Mouse (Mus musculus): ENCODE results near the gene Nars2.
"Not testable (repeated sequence)": the region's sequence is repeated elsewhere in the genome, so short reads cannot be mapped to it uniquely, and the experiment has no call there.

Nars2 gene

DNA sequence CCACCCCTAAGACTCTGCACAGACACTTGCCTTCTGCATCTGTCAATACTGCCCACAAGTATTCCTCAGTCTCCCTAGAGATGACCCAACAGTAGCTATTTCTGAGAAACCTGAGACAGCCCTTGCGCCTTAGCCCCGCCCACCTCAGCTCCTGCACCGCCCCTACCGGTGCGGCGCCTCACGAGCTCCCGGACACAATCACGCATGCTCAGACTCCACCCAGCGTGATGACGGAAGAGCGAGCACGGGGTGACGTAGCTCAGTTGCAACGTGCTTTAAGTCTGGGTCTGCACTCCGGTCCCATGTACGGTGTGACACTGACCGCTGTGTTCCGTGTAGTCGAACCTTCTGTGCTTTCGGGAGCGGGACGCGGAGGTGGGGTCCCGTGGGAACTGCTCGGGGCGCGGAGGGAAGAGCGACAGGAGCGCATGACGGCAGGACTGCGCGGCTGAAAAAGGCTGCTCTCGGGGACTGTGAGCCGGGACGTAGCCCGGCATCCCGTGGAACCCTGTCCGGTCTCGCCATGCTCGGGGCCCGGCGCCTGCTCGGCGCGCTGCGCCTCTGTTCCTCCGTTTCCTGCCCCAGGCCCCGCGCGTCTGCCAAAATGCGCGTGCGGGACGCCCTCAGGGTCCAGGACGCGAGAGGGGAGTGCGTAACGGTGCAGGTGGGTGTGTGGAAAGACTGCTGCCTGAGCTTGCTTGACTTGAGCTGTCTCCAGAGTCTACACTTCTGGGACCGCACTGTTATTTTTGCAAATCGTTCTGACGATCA lies at the start of gene Nars2:
Gene Nars2 (plus strand): TSS at position 225 of the 771 bp plus-strand sequence.
- DNase-seq (ENCODE audit: low spot score in 2 of 2) = peak; percentile 86 to 90

DNA sequence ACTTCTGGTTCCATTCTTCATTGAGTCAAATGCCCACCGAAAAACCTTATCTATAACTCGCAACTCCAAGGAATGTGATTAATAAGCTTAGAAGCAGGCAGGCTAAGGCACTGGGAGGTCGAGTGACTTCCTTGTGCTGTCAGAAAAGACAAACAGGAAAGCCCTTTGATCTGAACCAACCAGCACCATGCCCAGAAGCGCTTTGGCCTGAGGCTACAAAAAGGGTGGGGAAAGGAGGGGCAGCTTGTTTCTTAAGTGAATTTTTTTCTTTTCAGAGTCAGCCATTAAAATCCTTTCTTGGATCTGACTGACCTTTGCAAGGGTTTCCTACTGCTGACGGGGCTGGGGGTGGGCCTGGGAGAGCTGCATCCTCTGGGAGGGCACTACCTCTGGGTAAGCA lies 49.1 kb upstream of the Nars2 start:
- no peak for DNase-seq (ENCODE audit: low spot score in 2 of 2)

DNA sequence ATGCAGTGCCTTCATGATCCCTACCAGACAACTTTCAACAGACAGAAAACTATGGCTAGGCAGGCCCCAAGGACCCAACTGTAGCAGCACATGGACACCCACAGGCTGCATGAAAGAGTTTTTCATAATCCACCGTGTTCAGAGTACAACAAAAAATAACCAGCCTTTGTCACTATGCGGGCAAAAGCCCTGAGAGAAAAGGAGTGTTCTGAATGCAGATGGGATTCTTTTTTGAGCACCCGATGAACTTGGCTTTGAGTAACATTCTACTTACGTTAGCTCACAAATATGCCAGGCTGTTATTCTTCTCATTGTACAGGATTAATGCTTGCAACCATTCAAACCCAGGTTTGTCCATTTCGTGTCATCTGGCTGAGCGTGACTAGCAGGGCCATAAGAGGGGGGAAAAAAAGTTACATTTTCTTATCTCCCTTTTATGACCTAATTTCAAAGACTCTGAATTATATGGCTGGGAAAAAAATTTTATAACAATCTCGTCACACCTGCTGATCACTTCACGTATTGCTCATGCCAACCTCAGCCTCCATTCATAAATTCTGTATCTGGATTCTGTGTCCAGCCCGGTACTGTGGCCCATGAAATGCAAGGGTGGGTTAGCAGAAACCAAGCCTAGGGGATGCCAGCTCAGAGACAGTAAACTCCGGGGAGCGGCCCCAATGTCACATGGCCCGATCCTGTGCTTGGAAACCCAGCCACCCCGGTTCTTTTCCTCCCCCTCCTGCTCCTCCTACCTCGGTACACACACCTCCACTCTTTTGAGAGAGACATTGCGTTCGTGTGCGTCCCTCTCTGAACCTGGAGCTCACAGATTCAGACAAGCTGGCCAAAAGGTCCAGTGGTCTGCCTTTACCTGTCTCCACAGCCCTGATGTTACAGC lies 48.0 kb upstream of the Nars2 start:
- DNase-seq (ENCODE audit: low spot score in 2 of 2) = no peak

DNA sequence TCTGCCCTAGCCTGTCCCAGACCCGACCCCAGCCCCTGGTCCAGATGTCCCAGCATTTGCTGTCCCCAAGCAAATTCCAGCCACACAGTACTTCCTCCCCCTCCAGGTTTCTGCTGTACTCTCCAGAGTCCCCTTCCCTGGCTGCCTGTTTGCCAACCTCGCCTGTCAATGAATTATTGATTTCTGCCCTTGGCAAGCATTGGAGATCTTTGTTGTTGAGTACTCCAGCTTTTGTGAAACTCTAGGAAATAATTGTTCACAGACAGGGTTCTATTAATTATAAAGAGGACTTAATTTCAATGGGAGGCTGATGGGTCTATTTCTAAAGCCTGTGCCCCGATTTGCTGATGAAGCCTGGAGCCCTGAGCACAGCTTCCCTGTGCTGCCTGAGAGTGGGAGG lies 46.9 kb upstream of the Nars2 start:
- DNase-seq (ENCODE audit: low spot score in 2 of 2) = no peak

DNA sequence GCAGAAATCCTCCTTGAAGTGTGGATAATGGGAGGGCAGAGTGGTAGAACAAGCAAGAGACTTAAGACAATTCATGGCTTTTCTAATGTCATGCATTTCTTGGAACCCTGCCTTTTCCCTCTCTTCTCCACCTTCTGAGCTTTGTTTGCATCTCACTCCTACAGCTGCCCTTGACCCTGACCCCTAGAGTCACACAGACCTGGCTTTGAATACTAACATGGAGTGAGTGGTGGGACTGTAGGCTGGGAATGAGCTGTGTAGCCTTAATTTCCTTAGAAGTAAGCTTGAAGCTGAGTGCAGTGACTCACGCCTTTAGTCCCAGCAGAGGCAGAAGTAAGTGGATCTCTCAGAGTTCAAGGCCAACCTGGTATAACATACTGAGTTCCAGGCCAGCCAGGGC lies 46.4 kb upstream of the Nars2 start:
- DNase-seq (ENCODE audit: low spot score in 2 of 2) = no peak

DNA sequence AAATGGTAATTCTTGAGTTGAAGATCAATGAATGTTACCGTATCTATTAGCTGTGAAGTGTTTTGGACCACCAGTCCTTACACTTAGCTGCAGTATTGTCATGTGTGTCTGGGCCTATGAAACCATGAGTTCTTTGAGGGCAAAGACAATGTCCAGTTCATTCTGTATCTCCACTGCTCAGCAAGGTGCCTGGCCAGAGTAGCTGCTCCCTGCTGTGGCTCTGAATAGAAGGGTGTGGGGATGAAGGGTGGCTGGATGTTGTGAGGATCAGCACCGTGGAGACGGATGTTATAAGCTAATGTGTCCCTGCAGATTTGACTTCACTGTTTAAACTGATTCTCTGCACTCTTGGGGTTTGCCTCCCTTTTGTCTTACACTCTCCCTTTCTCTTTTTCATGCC lies 45.9 kb upstream of the Nars2 start:
- no peak for DNase-seq (ENCODE audit: low spot score in 2 of 2)

DNA sequence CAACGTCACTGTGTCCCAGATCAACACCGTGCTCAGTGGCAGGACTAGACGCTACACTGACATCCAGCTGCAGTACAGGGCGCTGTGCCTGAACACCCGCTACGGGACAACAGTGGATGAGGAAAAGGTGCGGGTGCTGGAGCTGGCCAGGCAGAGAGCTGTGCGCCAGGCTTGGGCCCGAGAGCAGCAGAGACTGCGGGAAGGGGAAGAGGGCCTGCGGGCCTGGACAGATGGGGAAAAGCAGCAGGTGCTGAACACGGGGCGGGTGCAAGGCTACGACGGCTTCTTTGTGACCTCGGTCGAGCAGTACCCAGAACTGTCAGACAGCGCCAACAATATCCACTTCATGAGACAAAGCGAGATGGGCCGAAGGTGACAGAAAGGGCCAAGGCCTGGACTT lies 45.1 kb upstream of the Nars2 start:
- DNase-seq (ENCODE audit: low spot score in 2 of 2) = no peak

DNA sequence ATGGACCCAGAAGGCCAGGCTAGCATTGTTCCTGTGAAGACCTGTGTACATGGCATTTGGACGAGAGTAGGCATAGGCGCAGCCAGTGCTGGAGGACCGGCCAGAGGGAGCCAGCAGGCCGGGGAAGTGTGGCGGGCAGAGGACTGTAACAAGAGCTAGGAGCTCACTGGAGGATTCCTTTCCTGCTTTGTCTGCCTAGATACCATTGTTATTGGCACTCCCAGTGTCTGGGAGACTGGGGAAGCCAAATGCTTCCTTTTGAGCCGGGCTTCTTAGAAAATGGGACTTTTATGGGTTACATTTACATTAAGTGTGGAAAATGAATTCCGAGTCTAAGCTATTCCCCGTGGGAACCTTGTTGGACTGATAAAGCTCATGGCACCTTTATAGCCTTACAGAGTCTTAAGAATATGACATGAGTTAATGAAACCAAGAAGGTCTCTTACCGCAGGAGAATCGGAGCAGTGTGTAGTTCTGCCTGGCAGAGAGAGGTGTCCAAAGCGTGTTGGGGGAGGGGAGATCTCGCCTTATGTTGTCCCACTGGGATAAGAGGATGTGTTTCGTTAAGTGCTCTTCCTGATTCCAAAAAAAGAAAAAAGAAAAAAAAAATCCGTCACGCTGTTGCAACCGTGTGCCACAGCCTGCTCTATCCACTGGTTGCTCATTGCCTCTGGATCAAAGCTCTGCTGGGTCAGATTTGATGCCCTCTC lies 43.2 kb upstream of the Nars2 start:
- DNase-seq (ENCODE audit: low spot score in 2 of 2) = no peak

DNA sequence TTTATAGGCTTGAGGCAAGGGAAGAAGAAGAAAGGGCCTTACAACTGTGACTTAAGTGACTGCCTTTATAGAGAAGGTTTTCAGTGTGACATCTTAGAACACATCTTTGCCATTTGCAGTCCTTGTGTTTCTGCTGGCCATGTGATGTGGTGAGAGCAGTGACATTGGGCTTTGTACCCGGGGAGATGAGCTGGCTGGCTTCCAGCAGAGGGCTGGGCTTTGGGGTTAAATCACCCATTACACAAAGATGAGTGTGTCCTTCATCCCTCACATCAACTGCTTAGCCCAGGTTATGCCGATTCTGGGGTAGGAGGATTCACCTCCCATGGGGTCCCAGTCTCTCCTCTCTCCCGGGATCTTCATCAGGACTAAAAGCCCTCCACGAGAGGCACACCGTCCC lies 41.4 kb upstream of the Nars2 start:
- no peak for DNase-seq (ENCODE audit: low spot score in 2 of 2)

DNA sequence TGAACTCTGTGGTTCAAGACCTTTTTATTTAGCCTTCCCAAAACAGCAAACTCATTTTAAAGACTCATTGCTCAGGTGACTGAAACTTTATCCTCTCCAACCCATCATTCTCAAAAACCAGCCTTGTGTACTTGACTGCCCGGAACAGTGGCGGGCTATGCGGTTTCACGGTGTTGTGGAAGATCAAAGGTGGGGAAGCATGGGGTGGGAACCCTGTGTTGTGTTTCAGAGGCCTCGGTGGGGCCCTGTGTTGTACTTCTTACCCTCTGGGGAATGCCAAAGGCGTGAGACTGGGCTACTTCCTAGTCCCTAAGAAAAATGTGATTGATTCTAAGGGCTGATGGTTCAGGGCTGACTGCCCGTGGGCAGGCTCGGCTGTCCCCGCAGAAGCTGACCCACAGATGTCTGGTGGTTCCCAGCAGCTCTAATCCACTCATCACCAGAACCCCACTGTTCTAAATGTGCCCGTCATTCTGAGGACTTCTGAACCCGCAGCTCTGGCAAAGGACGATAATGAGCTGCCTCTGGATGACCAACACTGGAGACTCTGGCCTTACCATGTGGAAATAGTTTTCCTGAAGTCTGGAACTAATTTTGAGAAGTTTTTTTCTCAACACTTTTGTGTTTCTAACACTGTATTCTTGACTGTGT lies 40.9 kb upstream of the Nars2 start:
- no peak for DNase-seq (ENCODE audit: low spot score in 2 of 2)

DNA sequence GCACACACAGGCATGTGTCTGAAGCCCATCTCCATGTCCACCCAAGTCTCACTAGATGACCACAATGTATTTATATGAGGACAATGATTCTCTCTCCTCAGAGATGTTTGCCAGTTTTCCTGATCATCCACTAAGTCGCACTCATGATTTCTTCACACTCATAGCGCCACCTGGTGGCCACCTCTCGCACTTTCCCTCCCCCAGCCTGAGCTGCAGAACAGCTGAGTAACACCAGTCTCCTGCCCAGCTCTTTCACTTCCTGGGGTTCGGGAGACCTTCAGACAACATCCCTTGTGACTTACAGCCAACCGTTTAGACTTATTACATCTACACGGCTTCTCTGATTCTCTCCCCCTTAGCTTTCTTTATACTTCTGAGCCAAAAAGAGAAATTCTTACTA lies 37.3 kb upstream of the Nars2 start:
- DNase-seq (ENCODE audit: low spot score in 2 of 2) = peak; percentile 91 to 93

DNA sequence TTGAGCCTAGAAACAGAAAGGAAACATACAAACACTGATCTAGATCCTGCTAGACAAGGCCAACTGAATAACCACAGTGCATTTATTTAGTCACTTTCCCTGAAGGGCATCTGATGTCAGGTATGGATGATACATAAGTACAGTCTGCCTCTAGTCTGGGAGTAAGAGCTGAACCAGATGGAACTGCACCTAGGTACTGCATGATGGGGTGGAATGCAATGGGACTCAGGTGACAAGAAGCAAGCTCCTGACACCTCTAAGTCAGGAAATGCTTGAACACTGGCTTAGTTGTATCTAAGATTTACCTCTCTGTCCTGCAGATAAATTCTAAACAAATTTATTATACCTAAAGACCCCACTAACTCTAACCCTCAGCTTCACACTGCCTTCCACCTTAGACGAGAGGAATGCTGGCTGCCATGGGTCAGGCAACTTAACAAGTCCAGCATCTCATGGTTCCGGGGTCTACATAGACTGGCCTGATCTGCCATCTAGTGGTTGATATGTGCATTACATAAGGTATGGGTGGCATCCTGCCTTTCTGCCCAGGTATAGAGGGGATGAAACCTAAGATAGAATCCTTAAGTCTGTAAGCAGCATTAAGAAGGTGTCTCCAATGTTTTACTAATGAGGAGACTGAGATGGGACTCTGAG lies 35.7 kb upstream of the Nars2 start:
- DNase-seq (ENCODE audit: low spot score in 2 of 2) = peak; percentile 63 to 75

DNA sequence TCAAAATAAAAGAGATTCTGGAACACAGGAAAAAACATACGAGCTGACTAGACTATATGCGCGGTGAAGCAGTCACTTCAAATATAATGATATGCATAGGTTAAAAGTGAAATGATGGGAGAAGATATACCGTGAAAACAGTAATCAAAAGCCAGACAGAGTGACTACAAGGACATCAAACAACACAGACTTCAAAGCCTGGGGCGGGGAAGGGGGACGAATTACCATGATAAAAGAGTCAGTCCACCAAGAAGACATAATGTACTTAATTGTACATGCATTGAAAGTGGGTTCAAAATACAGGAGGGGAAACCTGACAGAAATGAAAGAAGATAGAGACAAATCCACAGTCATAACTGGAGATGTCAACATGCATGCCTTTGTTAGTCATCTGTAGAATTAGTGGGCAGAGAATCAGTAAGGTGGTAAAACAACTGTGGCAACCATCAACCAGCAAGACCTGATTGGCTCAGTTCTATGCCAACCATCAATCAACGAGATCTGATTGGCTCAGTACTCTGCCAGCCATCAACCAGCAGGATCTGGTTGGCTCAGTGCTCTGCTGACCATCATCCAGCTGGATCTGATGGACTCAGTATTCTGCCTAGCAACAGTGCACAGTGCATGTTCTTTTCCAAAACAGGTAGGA lies 30.7 kb upstream of the Nars2 start:
- DNase-seq (ENCODE audit: low spot score in 2 of 2) = no peak

DNA sequence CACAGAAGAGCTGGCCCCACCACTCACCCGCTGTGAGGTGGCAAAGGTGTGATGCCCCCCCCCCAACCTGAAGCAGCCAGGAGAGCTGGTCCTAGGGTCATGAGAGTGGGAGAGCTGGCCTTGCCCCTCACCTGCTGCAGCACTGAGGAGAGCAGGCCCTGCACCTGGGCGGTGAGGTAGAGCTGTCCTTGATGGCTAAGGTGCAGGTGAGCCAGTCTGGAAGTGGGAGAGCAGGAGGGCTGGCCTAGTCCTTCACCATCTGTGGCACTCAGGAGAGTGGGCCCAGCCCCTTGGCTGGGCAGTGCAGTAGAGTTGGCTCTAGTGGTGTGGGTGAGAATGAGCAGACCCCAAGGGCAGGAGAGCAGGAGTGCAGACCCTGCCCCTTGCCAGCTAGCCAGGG lies 28.4 kb upstream of the Nars2 start:
- no peak for DNase-seq (ENCODE audit: low spot score in 2 of 2)

DNA sequence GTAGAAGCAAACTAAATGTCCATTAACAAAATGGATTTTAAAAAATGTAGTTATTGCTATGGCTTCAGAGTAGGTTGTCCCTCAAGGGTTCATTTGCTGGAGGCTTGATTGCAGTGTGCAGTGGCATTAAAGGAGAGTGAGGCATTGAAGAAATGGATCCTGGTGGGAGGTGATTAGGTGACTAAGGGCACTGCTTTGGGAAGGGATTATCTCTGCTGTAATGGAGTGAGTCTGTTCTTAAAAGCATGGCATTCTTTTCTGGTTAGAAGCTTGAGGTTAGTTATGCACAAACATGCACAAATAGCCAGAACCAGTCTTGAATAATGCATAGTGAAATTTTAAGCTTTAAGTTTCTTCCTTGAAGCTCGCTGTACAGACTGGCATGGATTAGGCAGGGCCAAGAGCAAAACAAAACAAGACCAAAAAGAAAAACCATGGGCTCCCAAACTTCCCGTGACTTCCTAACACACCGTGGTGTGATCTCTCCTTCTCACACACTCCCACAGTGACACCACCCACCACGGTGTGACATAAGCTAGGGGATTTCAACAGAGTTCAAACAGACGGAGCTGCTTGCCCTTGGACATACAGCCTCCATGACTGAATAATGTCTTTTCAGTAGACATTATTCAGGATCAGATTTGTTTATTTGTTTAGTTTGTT lies 7.5 kb upstream of the Nars2 start:
- DNase-seq (ENCODE audit: low spot score in 2 of 2) = no peak

DNA sequence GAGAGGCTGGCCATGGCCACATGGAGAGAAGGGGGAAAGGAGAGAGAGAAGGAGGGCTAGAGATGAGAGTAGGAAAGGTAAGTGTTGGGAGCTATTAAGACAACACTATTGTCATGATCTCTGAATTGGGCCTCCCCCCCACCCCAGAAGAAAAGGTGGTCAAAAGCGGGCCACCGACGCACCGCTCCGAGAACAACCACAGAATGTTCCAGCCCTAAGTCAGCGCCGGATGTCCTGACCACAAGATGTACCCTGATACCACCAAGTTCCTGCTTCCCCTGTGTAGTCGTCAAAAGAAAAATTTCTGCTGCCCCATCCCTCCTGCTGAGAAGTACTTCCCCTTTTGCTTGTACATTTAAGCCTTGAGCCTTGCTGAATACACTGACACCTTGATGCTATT lies 4.8 kb upstream of the Nars2 start:
- not testable (repeated sequence) for DNase-seq (ENCODE audit: low spot score in 2 of 2)

DNA sequence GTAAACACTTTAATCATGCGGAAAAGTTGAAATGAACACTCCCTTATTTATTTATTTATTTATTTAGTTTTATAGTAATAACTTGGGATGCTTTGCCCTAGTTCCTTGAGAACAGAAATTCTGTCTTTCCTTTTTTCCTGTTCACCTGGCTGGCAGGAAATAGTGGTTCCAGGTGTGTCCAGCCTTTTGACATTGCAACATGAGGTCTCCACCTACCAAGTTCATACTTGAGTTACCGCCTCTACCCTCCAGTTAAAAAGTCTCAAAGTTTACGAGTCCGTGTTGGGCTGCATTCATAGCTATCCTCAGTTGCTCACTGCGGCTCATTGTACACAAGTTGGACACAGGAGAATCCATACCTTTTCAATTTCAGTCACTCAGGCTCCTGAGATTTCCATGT lies 789 bp downstream of the Nars2 start:
- DNase-seq (ENCODE audit: low spot score in 2 of 2) = no peak

DNA sequence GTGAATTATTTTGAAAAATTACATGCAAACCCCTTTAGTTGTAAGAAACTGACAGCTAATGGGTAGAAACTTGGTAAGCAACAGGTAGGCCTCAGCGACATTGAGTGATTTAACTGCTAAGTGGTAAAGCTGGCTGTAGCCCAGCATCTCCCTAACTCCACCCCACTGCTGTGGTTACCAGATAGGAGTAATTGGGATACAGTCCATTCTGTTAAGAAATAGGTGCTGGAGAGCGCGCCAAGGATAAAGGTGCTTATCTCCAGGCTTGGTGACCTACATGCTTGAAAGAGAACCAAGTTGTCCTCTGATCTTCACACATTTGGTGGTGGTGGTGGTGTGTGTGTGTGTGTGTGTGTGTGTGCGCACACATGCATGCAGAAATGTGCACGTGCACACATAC lies 7.9 kb downstream of the Nars2 start:
- no peak for DNase-seq (ENCODE audit: low spot score in 2 of 2)

DNA sequence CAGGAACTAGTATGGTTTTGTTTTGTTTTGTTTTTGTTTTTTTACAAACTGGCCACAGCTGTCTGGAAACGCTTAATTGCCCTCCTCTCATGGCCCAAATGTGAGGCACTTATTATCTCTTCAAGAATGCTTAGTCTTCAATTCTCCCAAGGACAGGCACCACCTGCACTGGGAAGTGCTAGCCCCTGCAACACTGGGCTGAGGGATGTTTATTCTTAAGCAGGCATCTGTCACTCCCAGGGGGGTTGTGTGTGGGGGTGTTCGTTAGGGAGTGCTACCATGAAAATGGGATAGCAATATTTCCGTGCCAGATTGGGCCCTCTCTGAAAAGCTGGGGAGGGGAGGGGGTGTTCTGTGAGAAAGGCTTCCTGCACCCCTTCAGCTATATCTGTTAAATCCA lies 15.9 kb downstream of the Nars2 start:
- no peak for DNase-seq (ENCODE audit: low spot score in 2 of 2)

DNA sequence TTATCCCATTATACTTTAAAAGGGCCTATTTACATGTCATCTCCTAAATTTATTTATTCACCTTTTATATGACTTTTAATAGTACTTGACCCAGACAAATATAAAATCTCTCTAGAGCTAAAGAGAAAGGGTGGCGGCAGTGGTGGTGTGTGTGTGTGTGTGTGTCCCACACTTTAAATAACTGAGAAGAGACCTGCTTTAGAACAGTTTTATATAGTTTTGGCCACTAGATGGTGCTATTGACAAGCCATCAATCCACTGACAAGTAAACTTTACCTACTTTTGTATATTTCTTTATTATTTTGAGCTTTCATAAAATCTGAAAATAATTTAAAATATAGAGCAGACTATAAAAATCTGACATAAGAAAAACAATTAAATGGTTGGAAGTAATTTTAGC lies 19.1 kb downstream of the Nars2 start:
- no peak for DNase-seq (ENCODE audit: low spot score in 2 of 2)
